Mouse (Mus musculus): ENCODE measurements around the gene Aqp7.

DNA sequence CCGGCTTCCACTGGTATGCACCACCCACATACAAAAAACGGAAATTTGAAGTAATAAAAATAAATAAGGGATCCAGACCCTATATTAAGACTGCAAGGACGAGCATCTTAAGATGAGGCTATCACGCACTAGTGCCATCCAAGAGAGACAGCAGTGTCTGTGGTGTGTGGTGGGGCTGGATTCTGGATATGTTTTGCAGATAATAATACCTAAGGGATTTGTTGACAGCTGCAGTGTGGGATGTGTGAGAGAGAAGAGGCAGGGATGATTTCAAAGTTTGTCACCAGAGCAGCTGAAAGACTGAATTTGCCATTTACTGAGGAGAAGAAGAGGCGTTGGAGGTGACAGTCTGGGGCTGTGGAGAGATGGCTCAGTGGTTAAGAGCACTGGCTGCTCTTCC, 18.6 kb downstream of the Aqp7 start:
- TF ChIP-seq GATA1 (IDR thresholded peaks at IDR 0.05; ENCODE audit: borderline replicate concordance, low read length) (no peak), FLI1 (IDR thresholded peaks at IDR 0.05; ENCODE audit: low read length) (no peak)
